Mouse (Mus musculus) MEL (cell line): Measurements from ENCODE around the gene Vmn1r152. TPM values are rescaled to one million over a fixed set of nuclear protein-coding genes. Genes with fewer than 3 reads are reported as not detected.
"Not testable (repeated sequence)": the region's sequence is repeated elsewhere in the genome, so short reads cannot be mapped to it uniquely, and the experiment has no call there.

Experiments
- DNase-seq: peaks from one replicate; pipeline ENCODE4 v3.0.0; 2011; ENCODE audit warnings: low read depth, low spot score
- H3K27ac ChIP-seq: 2 replicates; pipeline ENCODE4 v1.5.1; 2012; ENCODE audit warnings: low read depth, mild to moderate bottlenecking, control low read depth, low read length, moderate library complexity; ENCODE audit not compliant: control insufficient read depth
- H3K27me3 ChIP-seq, 2 experiments: fragments of 150-350 bp in 1 of 2; sonication (generic) in 1 of 2; 2 replicates each; pipeline ENCODE4 v1.6.1; 2012; ENCODE audit warnings: low read length in 2 of 2, mild to moderate bottlenecking in 2 of 2, improper control_type of control experiment in 1 of 2, moderate library complexity in 1 of 2; ENCODE audit not compliant: insufficient read depth in 2 of 2, control insufficient read depth in 1 of 2
- H3K36me3 ChIP-seq, 2 experiments: 2 replicates each; pipeline ENCODE4 v1.6.1; 2012 to 2014; ENCODE audit warnings: low read length in 2 of 2, improper control_type of control experiment in 1 of 2, inconsistent platforms in 1 of 2, mild to moderate bottlenecking in 1 of 2; ENCODE audit not compliant: insufficient read depth in 2 of 2, control insufficient read depth in 1 of 2
- H3K4me1 ChIP-seq, 2 experiments: fragments of 150-350 bp in 1 of 2; sonication (generic) in 1 of 2; 2 replicates each; pipeline ENCODE4 v1.6.1; 2012; ENCODE audit warnings: low read length in 2 of 2, improper control_type of control experiment in 1 of 2, mild to moderate bottlenecking in 1 of 2; ENCODE audit not compliant: insufficient read depth in 2 of 2, control insufficient read depth in 1 of 2
- H3K4me3 ChIP-seq, 2 experiments: fragments of 150-350 bp in 1 of 2; sonication (generic) in 1 of 2; 2 replicates each; pipeline ENCODE4 v1.5.1; 2012; ENCODE audit warnings: low read depth in 2 of 2, low read length in 2 of 2, mild to moderate bottlenecking in 2 of 2, moderate library complexity in 2 of 2, control low read depth in 1 of 2, improper control_type of control experiment in 1 of 2; ENCODE audit not compliant: control insufficient read depth in 1 of 2, insufficient read depth in 1 of 2
- H3K79me2 ChIP-seq: 2 replicates; pipeline ENCODE4 v1.6.1; 2012; ENCODE audit warnings: mild to moderate bottlenecking, low read length, moderate library complexity; ENCODE audit not compliant: control insufficient read depth, poor library complexity, insufficient read depth
- H3K9ac ChIP-seq: 2 replicates; pipeline ENCODE4 v1.6.1; 2012; ENCODE audit warnings: low read depth, mild to moderate bottlenecking, control low read depth, low read length, moderate library complexity; ENCODE audit not compliant: control insufficient read depth, poor library complexity, severe bottlenecking
- H3K9me3 ChIP-seq: fragments of 150-350 bp; sonication (generic); replicated peaks from 2 replicates; pipeline ENCODE4 v1.6.1; 2012; ENCODE audit warnings: mild to moderate bottlenecking, low read length, improper control_type of control experiment, moderate library complexity; ENCODE audit not compliant: insufficient read depth
- polyA plus RNA-seq, 2 experiments: library from polyadenylated mRNA; stranded (reverse) in 1 of 2; unstranded in 1 of 2; fragments of >175 nt in 1 of 2; fragments of >200 nt in 1 of 2; gene quantifications; 2 replicates each; pipeline versions ENCODE4 v1.2.1 to v1.2.4; 2012; ENCODE audit warnings: low replicate concordance in 2 of 2, low read depth in 1 of 2; ENCODE audit not compliant: insufficient read length in 2 of 2, insufficient read depth in 1 of 2, missing spikeins in 1 of 2
- total RNA-seq: library from RNA; depleted of rRNA; stranded (reverse); fragments of 300-350 nt; gene quantifications from 2 replicates; pipeline ENCODE4 v1.2.3, GENCODE M21; 2012; rRNA removed

The Vmn1r152 gene
- total RNA-seq: not detected in 2 replicates
- not detected for polyA plus RNA-seq

- not testable (repeated sequence) for H3K4me3 ChIP-seq, H3K36me3 ChIP-seq, H3K27ac ChIP-seq, DNase-seq, H3K27me3 ChIP-seq, H3K79me2 ChIP-seq, H3K9me3 ChIP-seq, H3K9ac ChIP-seq, H3K4me1 ChIP-seq
Measured at GRCm38 (mm10) chr7:22522667-22523066, at the start of gene Vmn1r152. Gene Vmn1r152, plus strand, starts transcription at chr7:22522967.

GRCm38 (mm10) chr7:22499578-22499977 is 23.2 kb upstream of the Vmn1r152 start, which contains the start of gene Vmn1r151:
Gene Vmn1r151, minus strand, starts transcription at chr7:22499678.
- not testable (repeated sequence) for H3K9ac ChIP-seq, H3K27ac ChIP-seq, H3K4me1 ChIP-seq, H3K36me3 ChIP-seq, H3K79me2 ChIP-seq, H3K4me3 ChIP-seq, H3K27me3 ChIP-seq, H3K9me3 ChIP-seq, DNase-seq

- H3K4me3 ChIP-seq, H3K27me3 ChIP-seq, H3K27ac ChIP-seq, H3K9me3 ChIP-seq, H3K4me1 ChIP-seq, DNase-seq, H3K9ac ChIP-seq, H3K79me2 ChIP-seq, H3K36me3 ChIP-seq: not testable (repeated sequence)
Measured at GRCm38 (mm10) chr7:22534787-22535186, 12.0 kb downstream of the Vmn1r152 start, which contains the start of gene Gm8677. Gene Gm8677, minus strand, starts transcription at chr7:22534887.

GRCm38 (mm10) chr7:22565243-22565642 is 42.5 kb downstream of the Vmn1r152 start, which contains the start of gene Gm4201:
Gene Gm4201, minus strand, starts transcription at chr7:22565343.
- H3K9me3 ChIP-seq, H3K9ac ChIP-seq, H3K79me2 ChIP-seq, H3K27me3 ChIP-seq, H3K27ac ChIP-seq, H3K4me1 ChIP-seq, DNase-seq, H3K36me3 ChIP-seq, H3K4me3 ChIP-seq: not testable (repeated sequence)

Other genes starting within 250 kb of the Vmn1r152 start
- gene Gm4187, start 193.2 kb upstream of the Vmn1r152 start, total RNA-seq: not detected in 2 replicates
- not detected for gene Gm4187, start 193.2 kb upstream of the Vmn1r152 start, polyA plus RNA-seq
- gene Gm8660, start 151.9 kb upstream of the Vmn1r152 start, total RNA-seq: not detected in 2 replicates
- not detected for gene Gm8660, start 151.9 kb upstream of the Vmn1r152 start, polyA plus RNA-seq
- not detected in 2 replicates for gene Vmn1r148, start 109.4 kb upstream of the Vmn1r152 start, total RNA-seq
- not detected for gene Vmn1r148, start 109.4 kb upstream of the Vmn1r152 start, polyA plus RNA-seq
- not detected in 2 replicates for gene Vmn1r149, start 84.7 kb upstream of the Vmn1r152 start, total RNA-seq
- gene Vmn1r149, start 84.7 kb upstream of the Vmn1r152 start, polyA plus RNA-seq: not detected
- not detected in 2 replicates for gene Gm10665, start 58.9 kb upstream of the Vmn1r152 start, total RNA-seq
- not detected for gene Gm10665, start 58.9 kb upstream of the Vmn1r152 start, polyA plus RNA-seq
- gene Vmn1r151, start 23.3 kb upstream of the Vmn1r152 start, total RNA-seq: not detected in 2 replicates
- not detected for gene Vmn1r151, start 23.3 kb upstream of the Vmn1r152 start, polyA plus RNA-seq
- not detected in 2 replicates for gene Gm8677, start 11.9 kb downstream of the Vmn1r152 start, total RNA-seq
- gene Gm8677, start 11.9 kb downstream of the Vmn1r152 start, polyA plus RNA-seq: not detected
- not detected in 2 replicates for gene Gm4201, start 42.4 kb downstream of the Vmn1r152 start, total RNA-seq
- not detected for gene Gm4201, start 42.4 kb downstream of the Vmn1r152 start, polyA plus RNA-seq
- not detected in 2 replicates for gene Gm4565, start 65.2 kb downstream of the Vmn1r152 start, total RNA-seq
- gene Gm4565, start 65.2 kb downstream of the Vmn1r152 start, polyA plus RNA-seq: not detected
- not detected in 2 replicates for gene Vmn1r155, start 135.1 kb downstream of the Vmn1r152 start, total RNA-seq
- not detected for gene Vmn1r155, start 135.1 kb downstream of the Vmn1r152 start, polyA plus RNA-seq
- not detected in 2 replicates for gene Gm8693, start 169.3 kb downstream of the Vmn1r152 start, total RNA-seq
- gene Gm8693, start 169.3 kb downstream of the Vmn1r152 start, polyA plus RNA-seq: not detected
- gene Gm4567, start 196.7 kb downstream of the Vmn1r152 start, total RNA-seq: not detected in 2 replicates
- not detected for gene Gm4567, start 196.7 kb downstream of the Vmn1r152 start, polyA plus RNA-seq
- gene Vmn1r157, start 238.7 kb downstream of the Vmn1r152 start, total RNA-seq: not detected in 2 replicates
- gene Vmn1r157, start 238.7 kb downstream of the Vmn1r152 start, polyA plus RNA-seq: not detected